Comparison of ENCODE assay signal across 12 mouse cellular contexts in genomic region chr9:57641775-57642550, GRCm38 (mm10). TPM values are rescaled to one million over a fixed set of nuclear protein-coding genes. Genes with fewer than 3 reads are reported as not detected.
DNase-seq lines count a peak whose midpoint lies in the region; ATAC-seq and TF ChIP-seq lines count a peak whose summit lies in the region.
"Had no signal": no experiment of that assay in that cellular context is flagged by ENCODE, and none has a peak within 500 bp of the region (broad histone marks: within the 10 kb centered on the region; RNA-seq: fewer than 3 reads in every experiment).

No protein-coding gene starts in this region.

- no peaks in the 10 kb centered on the region for H3K9me3 ChIP-seq in hindbrain, embryonic 13.5 days
- no peaks in the 10 kb centered on the region for H3K9me3 ChIP-seq in hindbrain, embryonic 12.5 days (replicated peaks)
- no peaks in the 10 kb centered on the region for H3K9me3 ChIP-seq in liver, embryonic 16.5 days (replicated peaks; ENCODE audit: control insufficient read depth, low read length)

- intact Hi-C loops in left cerebral cortex, adult 2 months (cut with DNase I): no loop called here

- peaks cover 82% of the 10 kb centered on the region for H3K4me1 ChIP-seq in hindbrain, embryonic 13.5 days (replicated peaks)
- peaks cover 78% of the 10 kb centered on the region for H3K4me1 ChIP-seq in hindbrain, embryonic 12.5 days
- H3K4me1 ChIP-seq in liver, embryonic 16.5 days (ENCODE audit: control insufficient read depth, low read depth, low read length): peaks cover 93% of the 10 kb centered on the region

- peaks cover 11% of the 10 kb centered on the region for H3K36me3 ChIP-seq in hindbrain, embryonic 13.5 days
- H3K36me3 ChIP-seq in hindbrain, embryonic 12.5 days: peaks cover 9% of the 10 kb centered on the region; the same call in 1 of the 2 replicates
- no peaks in the 10 kb centered on the region for H3K36me3 ChIP-seq in liver, embryonic 16.5 days (ENCODE audit: control insufficient read depth, insufficient read depth)

- WGBS in hindbrain, embryonic 13.5 days: 87% methylated on average over 13 of the region's 13 CpGs
- 87% methylated on average over 13 of the region's 13 CpGs for WGBS in hindbrain, embryonic 12.5 days
- 64% methylated on average over 13 of the region's 13 CpGs for WGBS in liver, embryonic 16.5 days (ENCODE audit: insufficient replicate concordance)

- H3K27me3 ChIP-seq in hindbrain, embryonic 13.5 days: no peaks in the 10 kb centered on the region
- no peaks in the 10 kb centered on the region for H3K27me3 ChIP-seq in hindbrain, embryonic 12.5 days
- no peaks in the 10 kb centered on the region for H3K27me3 ChIP-seq in liver, embryonic 16.5 days (ENCODE audit: control insufficient read depth, insufficient read depth, low read depth, low read length)

- no peak overlapping the region for H3K4me3 ChIP-seq in hindbrain, embryonic 13.5 days
- no peak overlapping the region for H3K4me3 ChIP-seq in hindbrain, embryonic 12.5 days
- no peak overlapping the region for H3K4me3 ChIP-seq in liver, embryonic 16.5 days (ENCODE audit: low read depth, low read length)
- no peak overlapping the region for H3K4me3 ChIP-seq in left cerebral cortex, adult 2 months
- H3K4me3 ChIP-seq: erythroblast, embryonic 14.5 days had no signal

- TF ChIP-seq CTCF in left cerebral cortex, adult 2 months (IDR thresholded peaks at IDR 0.05): no peak

- no peak for ATAC-seq in hindbrain, embryonic 13.5 days (ENCODE audit: low FRiP score)
- no peak for ATAC-seq in hindbrain, embryonic 12.5 days (ENCODE audit: low FRiP score)
- ATAC-seq in liver, embryonic 16.5 days (ENCODE audit: low read depth): no peak

- H3K4me2 ChIP-seq in hindbrain, embryonic 13.5 days: peak overlapping the region; percentile 98; the same call in 1 of the 2 replicates
- no peak overlapping the region for H3K4me2 ChIP-seq in hindbrain, embryonic 12.5 days (replicated peaks)
- H3K4me2 ChIP-seq in liver, embryonic 16.5 days (ENCODE audit: low read depth, low read length): no peak overlapping the region

- peak overlapping the region; percentile 99 for H3K9ac ChIP-seq in hindbrain, embryonic 13.5 days
- H3K9ac ChIP-seq in hindbrain, embryonic 12.5 days: no peak overlapping the region
- no peak overlapping the region; the same call in 1 of the 2 replicates for H3K9ac ChIP-seq in liver, embryonic 16.5 days (ENCODE audit: low read depth, low read length)

- no peak overlapping the region for H3K27ac ChIP-seq in hindbrain, embryonic 13.5 days
- no peak overlapping the region for H3K27ac ChIP-seq in hindbrain, embryonic 12.5 days
- H3K27ac ChIP-seq in liver, embryonic 16.5 days (ENCODE audit: low read length): peak overlapping the region; percentile 33
- no peak overlapping the region; the same call in 1 of the 2 replicates for H3K27ac ChIP-seq in left cerebral cortex, adult 2 months

- DNase-seq in testis, postnatal 10 days (ENCODE audit: low spot score): peak; percentile 35
- DNase-seq in testis, postnatal 14 days (ENCODE audit: low spot score): no peak
- DNase-seq in thymus, postnatal 4 days: peak; percentile 39
- DNase-seq in left cerebral cortex, adult 2 months (ENCODE audit: extremely low spot score in 1 of 2, low spot score in 2 of 2): no peak
- no peak for DNase-seq in retina, embryonic 14.5 days (ENCODE audit: low spot score)
- DNase-seq: layer of hippocampus, adult 9-11 months; lung, postnatal 14 days had no signal

RNA-seq across cellular contexts. Expression of gene Csk, which starts 11.5 kb away (rescaled TPM):
- polyA plus RNA-seq in hindbrain, embryonic 13.5 days (2015; fragmentation: Nextera tagmentation; extraction: Ambion mirVana): 43.6 and 45.0 TPM in 2 replicates
- polyA plus RNA-seq in hindbrain, embryonic 12.5 days (2016; fragmentation: Nextera tagmentation; extraction: Ambion mirVana): 38.3 and 41.6 TPM in 2 replicates
- polyA plus RNA-seq in liver, embryonic 16.5 days (2015; fragmentation: Nextera tagmentation; extraction: Ambion mirVana): 13.3 and 13.5 TPM in 2 replicates
- total RNA-seq in left cerebral cortex, adult 2 months (2021): 10 to 100 TPM; 32.9 to 39.6 TPM

RNA-seq across cellular contexts. Expression of gene Lman1l, which starts 21.4 kb away (rescaled TPM):
- not detected in 2 replicates for polyA plus RNA-seq in hindbrain, embryonic 13.5 days (2015; fragmentation: Nextera tagmentation; extraction: Ambion mirVana)
- not detected in 2 replicates for polyA plus RNA-seq in hindbrain, embryonic 12.5 days (2016; fragmentation: Nextera tagmentation; extraction: Ambion mirVana)
- polyA plus RNA-seq in liver, embryonic 16.5 days (2015; fragmentation: Nextera tagmentation; extraction: Ambion mirVana): not detected in 2 replicates
- not detected for total RNA-seq in left cerebral cortex, adult 2 months (2021)
- polyA plus RNA-seq: erythroblast, embryonic 14.5 days had no signal

RNA-seq across cellular contexts. Expression of gene Cplx3, which starts 35.9 kb away (rescaled TPM):
- 0.21 and 0.48 TPM in 2 replicates for polyA plus RNA-seq in hindbrain, embryonic 13.5 days (2015; fragmentation: Nextera tagmentation; extraction: Ambion mirVana)
- 0.08 and 0.27 TPM in 2 replicates for polyA plus RNA-seq in hindbrain, embryonic 12.5 days (2016; fragmentation: Nextera tagmentation; extraction: Ambion mirVana)
- polyA plus RNA-seq in liver, embryonic 16.5 days (2015; fragmentation: Nextera tagmentation; extraction: Ambion mirVana): not detected in 2 replicates
- total RNA-seq in left cerebral cortex, adult 2 months (2021): 1 to 10 TPM; 9.1 to 9.6 TPM
- total RNA-seq: heart, adult 8-10 months had no signal
- polyA plus RNA-seq: erythroblast, embryonic 14.5 days had no signal

RNA-seq across cellular contexts. Expression of gene Cyp1a2, which starts 41.5 kb away (rescaled TPM):
- not detected in 2 replicates for polyA plus RNA-seq in hindbrain, embryonic 13.5 days (2015; fragmentation: Nextera tagmentation; extraction: Ambion mirVana)
- polyA plus RNA-seq in hindbrain, embryonic 12.5 days (2016; fragmentation: Nextera tagmentation; extraction: Ambion mirVana): not detected in 2 replicates
- polyA plus RNA-seq in liver, embryonic 16.5 days (2015; fragmentation: Nextera tagmentation; extraction: Ambion mirVana): 0.12 TPM in 2 replicates
- total RNA-seq in left cerebral cortex, adult 2 months (2021): not detected
- total RNA-seq: heart, adult 8-10 months had no signal
- polyA plus RNA-seq: erythroblast, embryonic 14.5 days had no signal

RNA-seq across cellular contexts. Expression of gene Cyp1a1, which starts 45.8 kb away (rescaled TPM):
- 0.09 and 0.12 TPM in 2 replicates for polyA plus RNA-seq in hindbrain, embryonic 13.5 days (2015; fragmentation: Nextera tagmentation; extraction: Ambion mirVana)
- polyA plus RNA-seq in hindbrain, embryonic 12.5 days (2016; fragmentation: Nextera tagmentation; extraction: Ambion mirVana): 0.12 TPM in 1 of 2 replicates, not detected in the other
- polyA plus RNA-seq in liver, embryonic 16.5 days (2015; fragmentation: Nextera tagmentation; extraction: Ambion mirVana): 0.05 and 0.07 TPM in 2 replicates
- total RNA-seq in left cerebral cortex, adult 2 months (2021): under 1 TPM; 0.16 TPM
- polyA plus RNA-seq: erythroblast, embryonic 14.5 days had no signal

Comparison
In these comparisons a context has a peak if more than half of its experiments do, and no peak if none do; other contexts are left out.
1. DNase-seq: peak in testis, postnatal 10 days (single experiment) and thymus, postnatal 4 days (single experiment); none in testis, postnatal 14 days (single experiment), left cerebral cortex, adult 2 months (0 of 2) and retina, embryonic 14.5 days (single experiment).